Mouse (Mus musculus) liver, embryonic 16.5 days (tissue): ENCODE data around the gene Rmnd5b. TPM values are rescaled to one million over a fixed set of nuclear protein-coding genes. Genes with fewer than 3 reads are reported as not detected.

Experiments used
- polyA plus RNA-seq: library from polyadenylated mRNA; unstranded; fragments of >200 nt; fragmentation: Nextera tagmentation; extraction: Ambion mirVana; gene quantifications from 2 replicates; pipeline ENCODE4 v1.2.1, GENCODE M21; 2015

The Rmnd5b gene
- polyA plus RNA-seq, 1 experiment from 2014 or later: 17.7 TPM

Other genes starting within 250 kb of the Rmnd5b start
- gene Phykpl, start 51.1 kb downstream of the Rmnd5b start, polyA plus RNA-seq: 11.3 and 12.6 TPM in 2 replicates
- gene Hnrnpab, start 29.0 kb downstream of the Rmnd5b start, polyA plus RNA-seq: 130 and 132 TPM in 2 replicates
- 69.5 and 79.3 TPM in 2 replicates for gene Nhp2, start 16.2 kb downstream of the Rmnd5b start, polyA plus RNA-seq
- gene N4bp3, start 14.9 kb upstream of the Rmnd5b start, polyA plus RNA-seq: 2.8 and 3.9 TPM in 2 replicates
- 0.44 and 0.46 TPM in 2 replicates for gene D930048N14Rik, start 15.1 kb upstream of the Rmnd5b start, polyA plus RNA-seq
- 34.4 and 36.0 TPM in 2 replicates for gene 0610009B22Rik, start 53.0 kb upstream of the Rmnd5b start, polyA plus RNA-seq
- gene Sec24a, start 127.7 kb upstream of the Rmnd5b start, polyA plus RNA-seq: 7.9 and 8.8 TPM in 2 replicates
- 73.4 and 77.2 TPM in 2 replicates for gene Sar1b, start 127.8 kb upstream of the Rmnd5b start, polyA plus RNA-seq
- 0.64 and 0.79 TPM in 2 replicates for gene Jade2, start 221.8 kb upstream of the Rmnd5b start, polyA plus RNA-seq